Mouse (Mus musculus): Measurements from ENCODE around the gene Adgrb3.

- TF ChIP-seq CTCF (IDR thresholded peaks at IDR 0.05; ENCODE audit: borderline replicate concordance, extremely low read depth, insufficient read depth, insufficient read length) (no peak), POLR2A (IDR thresholded peaks at IDR 0.05; ENCODE audit: borderline replicate concordance, extremely low read depth, insufficient read depth, insufficient read length, poor library complexity, severe bottlenecking) (no peak)
Measured at GRCm38 (mm10) chr1:25475699-25476098, 353.8 kb downstream of the Adgrb3 start.

Measured in brain, embryonic 14.5 days (tissue).